Mouse (Mus musculus) embryonic facial prominence, embryonic 10.5 days (tissue): ENCODE measurements around the gene Cct3. TPM values are rescaled to one million over a fixed set of nuclear protein-coding genes. Genes with fewer than 3 reads are reported as not detected.

Source experiments
- polyA plus RNA-seq: library from polyadenylated mRNA; unstranded; fragments of >200 nt; fragmentation: Nextera tagmentation; extraction: Ambion mirVana; gene quantifications from 2 replicates; pipeline ENCODE4 v1.2.1, GENCODE M21; 2016

The Cct3 gene
- polyA plus RNA-seq, 1 experiment from 2014 or later: 862 TPM

Other genes with a start within 250 kb of the Cct3 start
- 126 and 145 TPM in 2 replicates for gene Naxe, start 238.6 kb upstream of the Cct3 start, polyA plus RNA-seq
- gene Ttc24, start 218.8 kb upstream of the Cct3 start, polyA plus RNA-seq: 0.09 and 0.24 TPM in 2 replicates
- gene Iqgap3, start 215.1 kb upstream of the Cct3 start, polyA plus RNA-seq: 27.3 and 28.2 TPM in 2 replicates
- 11.1 and 12.1 TPM in 2 replicates for gene Mef2d, start 154.7 kb upstream of the Cct3 start, polyA plus RNA-seq
- gene Rhbg, start 42.4 kb upstream of the Cct3 start, polyA plus RNA-seq: 0.17 TPM in 1 of 2 replicates, not detected in the other
- gene Gm38392, start 9.9 kb upstream of the Cct3 start, polyA plus RNA-seq: not detected in 2 replicates
- 12.6 and 14.7 TPM in 2 replicates for gene Tsacc, start 117 bp upstream of the Cct3 start, polyA plus RNA-seq
- gene Glmp, start 27.9 kb downstream of the Cct3 start, polyA plus RNA-seq: 142 and 153 TPM in 2 replicates
- gene Tmem79, start 39.0 kb downstream of the Cct3 start, polyA plus RNA-seq: 2.4 and 4.8 TPM in 2 replicates
- gene Smg5, start 39.1 kb downstream of the Cct3 start, polyA plus RNA-seq: 84.8 and 86.3 TPM in 2 replicates
- gene Paqr6, start 67.5 kb downstream of the Cct3 start, polyA plus RNA-seq: 0.43 and 1.2 TPM in 2 replicates
- gene Bglap3, start 75.6 kb downstream of the Cct3 start, polyA plus RNA-seq: 0.10 and 0.35 TPM in 2 replicates
- not detected in 2 replicates for gene Bglap2, start 81.6 kb downstream of the Cct3 start, polyA plus RNA-seq
- not detected in 2 replicates for gene Bglap, start 87.3 kb downstream of the Cct3 start, polyA plus RNA-seq
- gene Pmf1, start 113.2 kb downstream of the Cct3 start, polyA plus RNA-seq: 184 and 194 TPM in 2 replicates
- gene Slc25a44, start 128.0 kb downstream of the Cct3 start, polyA plus RNA-seq: 17.5 and 17.6 TPM in 2 replicates
- 5.9 and 7.1 TPM in 2 replicates for gene Sema4a, start 164.1 kb downstream of the Cct3 start, polyA plus RNA-seq
- 15.2 and 17.9 TPM in 2 replicates for gene Lmna, start 212.8 kb downstream of the Cct3 start, polyA plus RNA-seq
- gene Mex3a, start 235.3 kb downstream of the Cct3 start, polyA plus RNA-seq: 33.6 and 37.4 TPM in 2 replicates